Mouse (Mus musculus): ENCODE data around the gene Cnnm3.

The Cnnm3 gene

DNA sequence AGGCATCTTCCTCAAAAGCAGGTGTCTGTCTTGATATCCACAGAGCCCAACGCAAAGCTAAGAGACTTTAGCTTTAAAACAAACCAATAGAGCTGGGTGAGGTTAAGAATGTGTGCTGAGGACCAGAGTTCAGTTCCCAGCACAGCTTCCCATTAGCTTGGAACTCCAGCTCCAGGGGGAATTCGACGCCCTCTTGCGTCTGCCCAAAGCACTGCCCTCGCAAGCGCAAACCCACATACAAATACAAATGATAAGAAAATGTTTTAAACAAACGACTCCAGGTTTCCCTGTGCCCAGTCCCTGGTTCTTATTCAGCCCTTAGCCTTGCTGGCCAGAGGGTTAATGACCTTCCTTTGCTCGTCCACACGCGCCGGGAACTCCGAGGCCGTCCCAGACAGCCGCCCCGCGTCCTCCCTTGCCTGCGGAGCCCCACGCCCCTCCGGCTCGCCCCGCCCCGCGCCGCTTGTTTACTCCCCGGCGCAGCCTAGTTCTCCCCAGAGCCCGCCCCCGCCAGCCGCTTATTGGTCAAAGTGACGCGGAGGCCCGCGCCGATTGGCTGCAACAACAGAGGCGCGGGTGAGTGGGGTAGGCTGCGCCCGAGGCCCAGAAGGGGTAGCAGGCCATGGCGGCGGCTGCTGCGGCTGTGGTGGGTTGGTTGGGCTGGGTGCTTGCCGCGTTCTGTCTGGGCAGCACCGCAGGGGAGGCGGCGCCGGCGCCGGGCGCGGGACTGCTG lies at the start of gene Cnnm3:
Gene Cnnm3, plus strand, starts transcription at position 579 of the 733 bp plus-strand sequence.
- in situ Hi-C loops (cut with MboI, MseI), result no loop called here

DNA sequence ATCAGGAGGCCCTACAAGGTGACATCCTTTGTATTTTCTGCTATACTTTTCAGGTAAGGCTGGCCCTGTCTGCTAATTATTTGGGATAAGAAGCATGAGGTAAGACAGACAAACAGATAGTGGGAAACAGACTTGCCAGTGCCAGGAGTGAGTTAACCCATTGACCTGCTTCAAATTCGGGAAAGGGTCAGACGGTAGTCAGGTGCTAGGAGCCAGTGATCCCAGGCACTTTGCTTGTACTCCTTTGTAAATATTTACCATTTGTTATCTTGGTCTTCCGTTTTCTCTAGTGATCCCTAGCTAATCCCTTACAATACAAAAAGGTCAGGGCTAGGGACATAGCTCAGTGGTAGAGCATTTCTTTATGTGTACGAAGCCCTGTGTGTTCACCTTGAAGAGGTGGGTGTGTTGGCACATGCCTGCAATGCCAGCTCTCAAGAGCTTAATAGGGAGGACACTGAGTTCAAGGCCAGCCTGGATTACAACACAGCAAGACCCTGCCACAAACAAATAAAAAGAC lies 46.0 kb upstream of the Cnnm3 start:
- in situ Hi-C loops (cut with MboI, MseI), result no loop called here

DNA sequence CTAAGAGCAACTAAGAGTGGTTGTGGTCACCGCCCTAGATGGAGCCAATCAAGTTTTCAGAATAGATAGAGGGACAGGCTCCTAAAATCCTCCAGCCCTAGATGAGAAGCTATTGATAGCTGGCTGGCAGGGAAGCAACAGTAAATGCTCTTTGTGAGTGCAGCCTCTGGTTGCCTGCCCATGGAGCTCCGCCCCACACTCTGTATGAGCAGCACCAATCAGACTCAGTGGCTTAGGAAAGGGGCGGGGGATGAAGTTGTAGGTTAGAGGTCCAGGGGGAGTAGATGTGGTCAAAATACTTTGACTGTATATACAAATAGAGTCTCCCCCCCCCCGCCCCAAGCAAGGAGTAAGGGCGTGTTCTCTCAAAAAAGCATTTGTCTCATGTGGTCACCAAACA lies 44.2 kb upstream of the Cnnm3 start:
- in situ Hi-C loops (cut with MboI, MseI), result no loop called here

DNA sequence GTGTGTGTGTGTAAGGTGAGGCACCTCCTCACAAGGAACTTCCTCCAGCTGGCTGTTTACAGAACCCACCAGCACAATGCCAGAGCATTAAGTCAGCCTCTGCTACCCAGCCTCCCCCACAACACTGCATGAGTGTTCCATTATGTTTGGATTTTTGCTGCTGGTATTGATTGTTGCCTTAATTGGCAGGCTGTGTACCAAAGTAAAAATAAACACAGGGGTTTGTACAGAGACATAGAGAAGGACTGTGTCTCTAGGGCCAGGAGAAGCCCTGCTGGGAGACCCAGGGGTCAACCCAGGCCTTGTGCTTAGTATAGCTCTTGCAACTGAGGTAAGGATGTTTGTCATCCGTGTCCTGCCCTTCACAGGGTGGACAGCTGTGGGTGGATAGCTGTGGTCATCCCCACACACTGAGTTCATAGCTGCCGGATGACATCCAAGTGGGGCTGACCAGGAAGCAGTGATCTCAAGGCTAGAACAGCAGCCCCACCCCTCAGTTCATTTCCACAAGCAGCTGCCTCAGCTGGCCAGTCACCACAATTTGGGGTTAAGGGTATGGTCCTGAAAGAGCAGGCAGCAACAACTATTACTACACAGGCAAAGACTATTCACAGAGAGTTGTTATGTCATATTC lies 41.7 kb upstream of the Cnnm3 start:
- in situ Hi-C loops (cut with MboI, MseI), result loop anchor here (5.0 to 10.0 kb wide), 2 partner anchors 103 to 105 kb away; partner anchors contain the start of gene Kansl3 (in 2 of the 2)

DNA sequence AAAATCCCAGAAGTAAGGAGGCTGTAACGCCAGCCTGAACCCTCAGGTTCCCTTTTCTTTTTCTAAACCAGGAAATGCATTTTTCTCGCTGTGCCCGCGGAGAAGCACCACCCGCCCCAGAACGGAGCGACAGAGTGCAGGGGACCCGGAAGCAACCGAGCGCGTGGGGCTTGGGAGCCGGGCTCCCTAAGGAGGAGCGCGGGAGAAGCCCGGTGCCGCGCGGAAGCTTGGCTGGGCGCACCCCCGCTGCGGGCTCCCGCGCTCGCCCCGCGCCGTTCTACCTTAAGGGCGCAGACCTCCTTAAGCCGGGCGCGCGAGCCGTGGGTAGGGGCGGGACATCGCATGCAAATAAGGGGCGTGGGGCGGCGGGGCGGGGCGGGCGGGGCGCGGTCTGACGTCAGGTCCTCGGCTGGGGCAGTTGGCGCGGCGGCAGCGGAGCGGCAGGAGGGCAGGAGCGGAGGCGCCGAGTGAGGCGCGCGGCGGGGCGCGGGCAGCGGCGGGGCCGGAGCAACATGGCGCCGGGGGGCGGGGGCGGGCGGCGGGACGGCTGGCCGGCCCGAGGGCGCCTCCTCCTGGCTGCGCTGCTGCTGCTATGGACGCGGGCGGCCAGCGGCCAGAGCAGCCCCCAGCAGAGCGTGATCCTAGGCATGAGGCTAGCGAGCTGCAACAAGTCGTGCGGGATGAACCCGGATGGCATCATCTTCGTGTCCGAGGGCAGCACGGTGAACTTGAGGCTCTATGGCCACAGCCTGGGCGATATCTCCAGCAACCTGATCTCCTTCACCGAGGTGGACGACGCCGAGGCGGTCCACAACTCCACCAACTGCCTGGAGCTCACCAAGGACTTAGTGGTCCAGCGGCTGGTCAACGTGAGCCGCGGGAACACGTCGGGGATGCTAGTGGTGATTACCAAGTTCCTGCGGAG lies 40.2 kb upstream of the Cnnm3 start, which contains the start of gene Cnnm4:
Gene Cnnm4, plus strand, starts transcription at position 440 of the 925 bp plus-strand sequence.
- in situ Hi-C loops (cut with MboI, MseI), result loop anchor here (5.0 to 10.0 kb wide), 2 partner anchors 104 to 107 kb away; partner anchors contain the start of gene Kansl3 (in 2 of the 2)

DNA sequence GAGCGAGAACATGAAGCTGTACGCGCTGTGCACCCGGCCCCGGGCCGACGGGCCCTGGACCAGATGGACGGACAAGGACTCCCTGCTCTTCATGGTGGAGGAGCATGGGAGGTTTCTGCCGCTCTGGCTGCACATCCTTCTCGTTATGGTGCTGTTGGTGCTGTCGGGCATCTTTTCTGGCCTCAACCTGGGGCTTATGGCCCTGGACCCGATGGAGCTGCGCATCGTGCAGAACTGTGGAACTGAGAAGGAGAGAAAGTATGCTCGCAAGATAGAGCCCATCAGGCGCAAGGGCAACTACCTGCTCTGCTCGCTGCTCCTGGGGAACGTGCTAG lies 39.6 kb upstream of the Cnnm3 start:
- in situ Hi-C loops (cut with MboI, MseI), result loop anchor here (5.0 to 10.0 kb wide), 2 partner anchors 105 to 107 kb away; partner anchors contain the start of gene Kansl3 (in 2 of the 2)

DNA sequence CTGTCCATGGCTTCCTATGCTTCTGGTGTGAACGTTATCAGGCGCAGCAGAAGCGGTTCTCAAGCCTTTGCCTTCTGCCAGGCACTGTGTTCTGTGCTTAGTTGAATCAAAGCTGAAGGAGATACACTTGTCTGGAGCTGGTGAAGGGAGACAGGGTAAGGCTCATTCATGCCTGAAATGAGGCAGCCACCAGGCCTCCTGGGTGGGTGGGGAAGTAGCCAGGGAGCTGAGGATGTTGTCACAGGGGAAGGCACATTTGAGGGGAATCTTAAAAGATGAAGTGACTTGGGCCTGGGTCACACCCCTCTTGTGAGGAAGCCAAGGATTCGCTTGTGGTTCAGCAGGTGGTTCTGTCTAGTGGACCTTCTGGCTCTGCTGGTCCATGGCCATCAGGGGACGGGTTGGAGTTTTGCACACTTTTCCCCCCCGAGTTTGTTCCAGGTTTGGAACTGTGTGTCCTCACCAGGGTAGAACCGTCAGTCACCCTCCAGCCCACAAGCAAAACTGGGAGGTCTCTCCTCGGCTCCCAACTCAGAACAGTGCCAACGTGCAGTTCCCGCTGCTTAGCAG lies 38.4 kb upstream of the Cnnm3 start:
- in situ Hi-C loops (cut with MboI, MseI), result loop anchor here (5.0 to 10.0 kb wide), 2 partner anchors 106 to 108 kb away; partner anchors contain the start of gene Kansl3 (in 2 of the 2)

DNA sequence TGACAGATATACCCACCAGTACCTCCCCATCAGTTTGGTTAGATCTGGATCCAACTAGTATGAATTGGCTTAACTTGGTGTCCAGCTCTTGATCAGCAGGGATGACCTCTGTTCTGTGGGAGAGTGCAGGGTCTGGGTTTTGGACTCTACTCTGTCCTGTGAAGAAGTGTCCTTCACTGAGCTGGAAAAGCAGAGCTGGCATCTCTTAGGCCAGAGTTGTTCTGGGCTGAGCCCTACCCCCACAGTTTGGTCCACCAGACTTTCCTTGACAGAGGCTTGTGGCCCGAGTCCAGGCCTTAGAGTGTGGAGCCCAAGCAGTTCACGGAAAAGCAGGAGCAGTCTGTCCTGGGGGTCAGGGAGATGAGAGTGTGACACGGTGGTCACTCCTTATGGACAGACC lies 37.0 kb upstream of the Cnnm3 start:
- in situ Hi-C loops (cut with MboI, MseI), result loop anchor here (5.0 to 10.0 kb wide), 2 partner anchors 107 to 110 kb away; partner anchors contain the start of gene Kansl3 (in 2 of the 2)

DNA sequence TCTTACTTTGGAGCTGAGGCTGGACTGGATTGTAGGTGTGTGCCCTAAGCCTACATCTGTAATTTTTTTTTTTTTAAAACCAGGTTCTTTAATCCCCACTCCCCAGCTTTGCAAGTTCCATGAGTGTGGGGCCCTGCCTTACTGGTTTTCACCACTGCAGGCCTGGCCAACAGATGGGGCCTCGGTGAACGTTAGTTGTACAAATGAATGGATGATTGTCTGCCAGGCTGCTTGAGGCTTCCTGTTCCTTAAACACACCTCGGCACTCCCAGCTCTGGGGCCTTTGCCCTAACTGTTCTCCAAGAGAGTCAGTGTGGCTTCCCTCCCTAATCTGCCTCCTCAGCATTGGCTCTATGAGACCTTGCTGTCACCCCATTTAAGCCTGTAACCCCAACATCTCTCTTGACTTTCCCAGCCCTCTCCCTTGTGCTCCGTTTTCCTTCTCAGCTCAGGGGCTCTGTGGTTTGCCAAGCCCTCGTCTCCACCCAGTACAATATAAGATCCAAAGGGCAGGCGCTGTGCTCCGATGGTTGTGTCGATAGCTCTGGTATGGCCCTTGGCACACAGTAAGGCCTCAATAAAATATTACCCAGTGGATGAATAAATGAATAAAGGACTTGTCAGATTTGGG lies 36.1 kb upstream of the Cnnm3 start:
- in situ Hi-C loops (cut with MboI, MseI), result loop anchor here in 1 of 2 experiments (10.0 kb wide), 1 partner anchor 111 kb away; the partner anchor contains the start of gene Kansl3

DNA sequence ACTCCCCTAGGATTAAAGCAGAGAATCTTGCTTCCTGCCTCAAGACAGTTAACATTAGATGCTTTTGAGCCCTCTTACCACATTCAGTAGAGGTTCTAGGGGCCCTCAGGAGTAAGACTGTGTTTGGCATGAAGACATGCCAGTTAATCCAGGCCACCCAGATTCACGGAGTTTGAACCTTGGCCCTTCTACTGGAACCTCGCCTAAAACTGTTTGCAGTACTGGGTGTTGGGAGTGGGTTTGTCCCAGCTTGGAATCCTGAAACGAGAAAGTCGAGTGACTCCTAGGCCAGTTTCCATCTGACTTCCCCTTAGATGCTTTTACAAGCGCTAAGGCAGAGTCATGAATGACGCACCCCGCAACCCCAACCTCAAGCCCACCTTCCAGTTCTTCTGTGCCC lies 35.2 kb upstream of the Cnnm3 start:
- in situ Hi-C loops (cut with MboI, MseI), result loop anchor here in 1 of 2 experiments (10.0 kb wide), 1 partner anchor 112 kb away; the partner anchor contains the start of gene Kansl3

DNA sequence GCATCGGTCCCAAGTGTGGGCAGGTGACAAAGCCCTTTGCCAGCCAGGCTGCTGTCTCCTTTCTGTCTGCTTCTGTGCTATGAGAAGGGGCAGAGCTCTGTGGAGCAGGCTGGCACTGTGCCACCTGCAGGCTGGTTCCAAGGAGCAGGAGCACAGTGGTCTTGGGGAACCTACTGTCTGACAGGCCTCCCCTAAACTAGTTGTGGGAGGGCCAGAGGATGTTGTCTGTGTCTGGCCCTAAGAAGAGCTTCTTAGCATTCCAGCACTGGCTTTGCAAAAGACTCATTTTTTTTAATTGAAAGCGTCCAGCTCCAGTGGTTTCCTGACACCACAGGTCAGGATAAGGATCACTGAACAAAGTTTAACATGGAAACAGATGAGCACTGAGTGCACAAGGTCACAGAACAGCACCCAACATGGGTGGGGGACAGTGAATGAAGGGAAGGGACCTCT lies 33.3 kb upstream of the Cnnm3 start:
- in situ Hi-C loops (cut with MboI, MseI), result loop anchor here in 1 of 2 experiments (10.0 kb wide), 1 partner anchor 114 kb away; the partner anchor contains the start of gene Kansl3

DNA sequence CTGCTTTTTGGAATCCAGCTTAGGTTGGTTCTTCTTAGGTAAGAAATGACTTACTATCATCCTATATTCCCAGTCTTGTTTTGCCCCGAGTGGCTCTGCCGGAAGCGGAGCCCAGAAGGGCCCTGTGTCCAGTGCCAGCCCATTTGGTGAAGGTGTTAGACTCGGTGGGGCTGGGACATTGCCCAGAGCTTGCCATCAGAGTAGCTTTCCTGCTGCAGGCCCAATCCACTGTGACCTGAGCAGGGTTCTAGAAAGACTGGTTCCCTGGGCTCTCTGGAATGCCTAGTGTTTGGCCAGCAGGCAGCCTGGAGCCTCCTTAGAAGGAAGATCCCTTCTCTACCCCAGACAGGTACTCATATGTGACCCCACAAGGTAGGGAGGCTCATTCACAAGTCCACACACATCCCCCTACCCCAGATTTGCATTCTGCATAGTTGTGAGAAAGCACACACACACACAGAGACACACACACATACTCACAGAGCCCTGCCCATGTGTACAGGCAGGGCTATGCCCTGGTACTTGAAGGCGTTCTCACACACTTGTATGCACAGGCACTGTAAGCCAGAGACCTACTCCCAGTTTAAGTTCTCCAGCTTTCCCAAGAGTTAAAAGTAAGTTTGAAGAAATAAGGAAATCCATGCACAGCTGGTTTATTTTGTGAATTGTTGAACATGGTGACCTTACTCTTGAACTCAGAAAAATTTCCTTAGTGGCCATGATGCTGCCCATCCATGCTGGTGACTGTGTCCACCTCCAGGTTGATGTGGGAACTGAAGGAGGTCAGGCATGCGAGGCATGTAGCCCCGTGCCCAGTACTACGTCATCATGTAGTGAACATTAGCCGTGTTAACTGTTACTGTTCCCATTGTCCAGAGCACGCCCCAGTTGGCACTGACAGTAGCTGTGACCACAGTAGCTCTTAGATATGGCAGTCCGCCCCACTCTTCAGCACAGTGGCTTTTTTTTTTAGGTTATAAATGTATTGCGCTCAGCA lies 31.5 kb upstream of the Cnnm3 start:
- in situ Hi-C loops (cut with MboI, MseI), result loop anchor here in 1 of 2 experiments (10.0 kb wide), 1 partner anchor 115 kb away; the partner anchor contains the start of gene Kansl3

DNA sequence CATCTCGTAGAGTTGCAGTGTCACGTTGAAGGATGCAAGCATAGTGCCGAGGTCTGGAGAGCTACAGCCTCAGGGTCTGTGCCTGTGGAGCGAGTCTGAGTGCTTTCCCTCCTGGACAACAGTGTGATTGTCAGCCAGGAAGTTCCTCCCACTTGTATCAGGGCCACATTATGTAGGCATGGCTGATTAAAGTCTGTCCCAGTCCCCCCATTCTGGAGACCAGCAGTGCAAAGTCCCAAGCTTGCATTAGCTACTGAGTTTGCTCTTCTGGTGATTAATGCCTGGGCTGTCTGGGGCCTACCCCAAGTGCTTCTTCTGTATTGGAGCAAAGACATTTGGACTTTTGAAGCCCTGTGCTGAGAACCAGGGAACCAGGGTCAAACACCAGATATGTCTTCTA lies 27.8 kb upstream of the Cnnm3 start:
- in situ Hi-C loops (cut with MboI, MseI), result no loop called here

DNA sequence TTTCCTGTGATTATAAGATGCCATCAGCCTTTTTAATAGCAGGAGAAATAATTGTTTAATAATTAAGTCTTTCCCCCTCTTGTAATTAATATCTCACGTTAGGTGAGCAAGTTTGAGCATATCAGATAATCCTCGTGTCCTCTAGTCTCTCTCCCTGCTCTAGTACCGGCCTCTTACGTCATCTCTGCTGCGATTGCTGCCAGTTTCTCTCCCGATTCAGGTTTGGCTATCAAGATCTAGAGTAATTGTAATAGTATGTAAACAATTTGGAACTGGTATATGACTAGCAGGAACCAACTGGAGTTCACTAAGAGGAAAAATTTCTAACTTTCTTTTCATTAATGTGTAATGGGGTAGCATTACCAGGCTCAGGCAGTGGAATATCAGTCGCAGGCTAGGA lies 26.6 kb upstream of the Cnnm3 start:
- in situ Hi-C loops (cut with MboI, MseI), result no loop called here

DNA sequence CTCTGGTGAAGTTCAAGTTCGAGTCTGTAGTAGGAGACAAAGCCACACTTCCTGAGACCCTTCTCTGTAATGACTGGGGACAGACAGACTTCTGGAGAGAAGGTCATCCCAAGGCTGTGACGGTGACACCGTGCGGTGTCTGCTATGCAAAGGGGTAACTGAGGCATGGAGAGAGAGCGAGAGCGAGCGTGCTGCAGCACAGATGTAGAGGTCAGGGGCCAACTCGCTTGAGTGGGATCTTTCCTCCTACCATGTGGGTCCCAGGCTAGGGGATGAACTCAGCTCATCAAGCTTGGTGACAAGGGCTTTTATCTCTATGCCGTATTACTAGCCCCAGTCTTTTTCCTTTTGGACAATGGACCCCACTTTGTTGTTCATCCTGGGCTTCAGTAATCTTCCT lies 24.6 kb upstream of the Cnnm3 start:
- in situ Hi-C loops (cut with MboI, MseI), result no loop called here

DNA sequence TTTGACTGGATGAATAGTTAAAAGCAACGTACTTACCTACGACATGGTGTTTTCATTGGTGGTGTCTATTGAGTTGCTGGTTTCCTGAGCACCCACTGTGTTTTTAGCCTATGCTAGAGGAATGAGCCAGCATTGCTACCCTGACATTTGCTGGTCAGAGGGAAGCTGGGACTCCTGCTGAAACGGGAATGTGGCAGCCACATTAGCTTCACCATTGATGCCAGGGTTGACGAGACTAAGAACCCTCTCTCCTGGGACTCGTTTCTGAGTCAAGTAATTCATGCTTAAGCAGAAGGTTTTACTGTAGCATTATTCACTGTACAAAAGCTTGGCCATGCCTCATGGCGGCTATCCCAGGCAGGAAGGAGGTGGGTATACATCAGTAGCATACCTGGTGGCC lies 22.0 kb upstream of the Cnnm3 start:
- in situ Hi-C loops (cut with MboI, MseI), result no loop called here

DNA sequence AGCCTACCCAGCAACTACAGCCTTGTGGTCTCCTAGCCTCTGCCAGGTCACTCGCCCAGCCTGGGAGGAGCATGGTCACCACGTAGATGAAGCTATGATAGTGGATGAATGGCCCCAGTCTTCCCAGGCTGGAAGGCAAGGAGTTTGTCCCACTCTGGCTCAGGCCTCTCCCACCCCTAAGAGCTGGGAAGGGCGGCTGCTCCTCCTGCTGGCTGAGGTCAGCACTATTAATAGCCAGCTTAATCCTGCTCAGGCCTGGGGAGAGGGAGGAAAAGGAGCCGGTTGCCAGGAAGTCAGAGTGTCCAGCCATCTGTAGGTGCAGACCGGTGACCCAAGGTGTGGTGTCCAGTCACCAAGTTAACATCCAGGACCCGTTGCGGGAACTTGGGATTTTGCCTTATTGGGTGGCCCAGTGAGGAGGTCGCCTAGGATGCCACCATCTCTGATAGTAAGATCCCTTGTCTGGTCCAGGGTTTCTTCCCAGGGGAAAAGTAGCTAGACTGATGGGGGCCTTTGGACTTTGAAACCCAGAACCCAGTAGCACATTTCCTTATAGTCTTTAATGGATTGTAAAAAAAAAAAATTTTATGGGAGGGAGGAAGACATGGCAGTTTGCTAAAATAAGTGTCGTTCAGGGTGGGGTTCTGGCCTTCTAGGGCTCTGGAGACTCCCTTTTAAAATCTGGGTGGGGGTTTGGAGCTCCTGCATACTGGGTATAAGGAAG lies 19.1 kb upstream of the Cnnm3 start:
- in situ Hi-C loops (cut with MboI, MseI), result no loop called here

DNA sequence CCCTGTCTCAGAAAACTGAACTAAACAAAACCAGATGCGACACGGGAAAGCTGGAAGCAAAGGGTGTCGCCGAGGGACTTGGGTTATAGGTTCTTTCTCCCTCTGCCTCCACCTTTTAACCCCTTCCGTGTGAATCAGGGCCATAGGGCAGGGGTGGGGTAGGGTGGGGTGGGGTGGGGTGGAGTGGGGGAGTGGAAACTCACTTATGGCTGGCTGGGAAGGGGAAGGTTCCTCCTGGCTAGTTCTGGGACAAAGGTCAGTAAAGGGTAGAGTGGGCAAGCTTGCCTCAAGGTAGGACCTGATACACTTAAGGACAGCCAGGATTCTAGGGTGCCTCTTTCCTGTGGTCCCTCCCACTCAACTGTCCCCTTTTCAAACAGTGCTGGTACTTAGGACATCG lies 18.4 kb upstream of the Cnnm3 start:
- in situ Hi-C loops (cut with MboI, MseI), result no loop called here
